Mouse (Mus musculus): ENCODE measurements around the gene Dusp7. TPM values are rescaled to one million over a fixed set of nuclear protein-coding genes. Genes with fewer than 3 reads are reported as not detected.

Dusp7 gene
- polyA plus RNA-seq, 1 experiment from 2014 or later: 17.7 TPM

- H3K27ac ChIP-seq: no peak overlapping the region
- peaks cover 34% of the 10 kb centered on the region for H3K4me1 ChIP-seq
- no peak overlapping the region for H3K4me2 ChIP-seq
- H3K9ac ChIP-seq: no peak overlapping the region
- no peaks in the 10 kb centered on the region for H3K27me3 ChIP-seq
- no peaks in the 10 kb centered on the region for H3K9me3 ChIP-seq (replicated peaks)
- WGBS: 75% methylated on average over 4 of the region's 4 CpGs
- ATAC-seq (replicated peaks; ENCODE audit: low FRiP score): no peak
- no peak overlapping the region for H3K4me3 ChIP-seq (replicated peaks)
- no peaks in the 10 kb centered on the region for H3K36me3 ChIP-seq
Observed at GRCm38 (mm10) chr9:106397733-106398132, 29.3 kb downstream of the Dusp7 start.

- ATAC-seq (replicated peaks; ENCODE audit: low FRiP score): no peak
- Histone ChIP-seq H3K27me3 (no peaks in the 10 kb centered on the region), H3K4me1 (peaks cover 26% of the 10 kb centered on the region), H3K4me2 (no peak overlapping the region), H3K36me3 (no peaks in the 10 kb centered on the region), H3K9me3 (replicated peaks) (no peaks in the 10 kb centered on the region), H3K9ac (no peak overlapping the region), H3K4me3 (replicated peaks) (no peak overlapping the region), H3K27ac (no peak overlapping the region)
- 75% methylated on average over 9 of the region's 9 CpGs for WGBS
Observed at GRCm38 (mm10) chr9:106398667-106399311, 30.4 kb downstream of the Dusp7 start.

- Histone ChIP-seq H3K4me2 (no peak overlapping the region), H3K27ac (no peak overlapping the region), H3K4me3 (replicated peaks) (no peak overlapping the region), H3K4me1 (peaks cover 22% of the 10 kb centered on the region), H3K36me3 (no peaks in the 10 kb centered on the region), H3K9me3 (replicated peaks) (no peaks in the 10 kb centered on the region), H3K9ac (no peak overlapping the region), H3K27me3 (no peaks in the 10 kb centered on the region)
- WGBS: 76% methylated on average over 3 of the region's 3 CpGs
- ATAC-seq (replicated peaks; ENCODE audit: low FRiP score): no peak
Observed at GRCm38 (mm10) chr9:106399808-106400207, 31.4 kb downstream of the Dusp7 start.

- Histone ChIP-seq H3K9ac (no peak overlapping the region), H3K36me3 (no peaks in the 10 kb centered on the region), H3K4me1 (peaks cover 37% of the 10 kb centered on the region), H3K27me3 (no peaks in the 10 kb centered on the region), H3K27ac (no peak overlapping the region), H3K9me3 (replicated peaks) (no peaks in the 10 kb centered on the region), H3K4me2 (no peak overlapping the region), H3K4me3 (replicated peaks) (no peak overlapping the region)
- 88% methylated on average over 5 of the region's 5 CpGs for WGBS
- ATAC-seq (replicated peaks; ENCODE audit: low FRiP score): no peak
Observed at GRCm38 (mm10) chr9:106402149-106402548, 33.7 kb downstream of the Dusp7 start.

- Histone ChIP-seq H3K9me3 (replicated peaks) (no peaks in the 10 kb centered on the region), H3K4me1 (peaks cover 37% of the 10 kb centered on the region), H3K27ac (no peak overlapping the region), H3K36me3 (no peaks in the 10 kb centered on the region), H3K4me3 (replicated peaks) (no peak overlapping the region), H3K9ac (no peak overlapping the region), H3K27me3 (no peaks in the 10 kb centered on the region), H3K4me2 (no peak overlapping the region)
- 63% methylated on average over 16 of the region's 16 CpGs for WGBS
- ATAC-seq (replicated peaks; ENCODE audit: low FRiP score): no peak
Observed at GRCm38 (mm10) chr9:106402607-106403375, 34.4 kb downstream of the Dusp7 start.

- H3K9me3 ChIP-seq (replicated peaks): no peaks in the 10 kb centered on the region
- no peak overlapping the region for H3K4me3 ChIP-seq (replicated peaks)
- no peaks in the 10 kb centered on the region for H3K27me3 ChIP-seq
- ATAC-seq (replicated peaks; ENCODE audit: low FRiP score): peak; percentile 29; the same call in 1 of the 2 replicates
- 18% methylated on average over 6 of the region's 6 CpGs for WGBS
- no peak overlapping the region for H3K9ac ChIP-seq
- no peak overlapping the region for H3K4me2 ChIP-seq
- H3K36me3 ChIP-seq: no peaks in the 10 kb centered on the region
- peak overlapping the region; percentile 1; the same call in 1 of the 2 replicates for H3K27ac ChIP-seq
- H3K4me1 ChIP-seq: peaks cover 34% of the 10 kb centered on the region
Observed at GRCm38 (mm10) chr9:106405275-106405674, 36.8 kb downstream of the Dusp7 start.

- ATAC-seq (replicated peaks; ENCODE audit: low FRiP score): peak; percentile 7; the same call in 1 of the 2 replicates
- Histone ChIP-seq H3K27me3 (no peaks in the 10 kb centered on the region), H3K9me3 (replicated peaks) (no peaks in the 10 kb centered on the region), H3K9ac (no peak overlapping the region), H3K36me3 (no peaks in the 10 kb centered on the region), H3K4me2 (no peak overlapping the region), H3K4me1 (peaks cover 43% of the 10 kb centered on the region), H3K4me3 (replicated peaks) (no peak overlapping the region), H3K27ac (peak overlapping the region; percentile 24; the same call in 1 of the 2 replicates)
- 25% methylated on average over 8 of the region's 8 CpGs for WGBS
Observed at GRCm38 (mm10) chr9:106406443-106407078, 38.1 kb downstream of the Dusp7 start.

- Histone ChIP-seq H3K27ac (no peak overlapping the region), H3K9me3 (replicated peaks) (no peaks in the 10 kb centered on the region), H3K4me2 (no peak overlapping the region), H3K4me1 (peaks cover 53% of the 10 kb centered on the region), H3K9ac (no peak overlapping the region), H3K36me3 (no peaks in the 10 kb centered on the region), H3K27me3 (no peaks in the 10 kb centered on the region), H3K4me3 (replicated peaks) (no peak overlapping the region)
- WGBS: 97% methylated on average over 4 of the region's 4 CpGs
- ATAC-seq (replicated peaks; ENCODE audit: low FRiP score): no peak
Observed at GRCm38 (mm10) chr9:106409096-106409495, 40.7 kb downstream of the Dusp7 start.

GRCm38 (mm10) chr9:106410086-106410650 is 41.7 kb downstream of the Dusp7 start:
- WGBS: 84% methylated on average over 2 of the region's 2 CpGs
- Histone ChIP-seq H3K9ac (no peak overlapping the region), H3K4me1 (peaks cover 44% of the 10 kb centered on the region), H3K36me3 (no peaks in the 10 kb centered on the region), H3K4me2 (no peak overlapping the region), H3K9me3 (replicated peaks) (no peaks in the 10 kb centered on the region), H3K27ac (no peak overlapping the region), H3K27me3 (no peaks in the 10 kb centered on the region), H3K4me3 (replicated peaks) (no peak overlapping the region)
- no peak for ATAC-seq (replicated peaks; ENCODE audit: low FRiP score)

- Histone ChIP-seq H3K36me3 (no peaks in the 10 kb centered on the region), H3K9me3 (replicated peaks) (no peaks in the 10 kb centered on the region), H3K4me3 (replicated peaks) (no peak overlapping the region), H3K4me2 (no peak overlapping the region), H3K27me3 (no peaks in the 10 kb centered on the region), H3K27ac (no peak overlapping the region), H3K4me1 (peaks cover 35% of the 10 kb centered on the region), H3K9ac (no peak overlapping the region)
- no peak for ATAC-seq (replicated peaks; ENCODE audit: low FRiP score)
- WGBS: 64% methylated on average over 9 of the region's 9 CpGs
Observed at GRCm38 (mm10) chr9:106411091-106411594, 42.7 kb downstream of the Dusp7 start.

- no peak overlapping the region for H3K27ac ChIP-seq
- H3K36me3 ChIP-seq: no peaks in the 10 kb centered on the region
- peaks cover 29% of the 10 kb centered on the region for H3K4me1 ChIP-seq
- H3K4me3 ChIP-seq (replicated peaks): no peak overlapping the region
- 47% methylated on average over 6 of the region's 6 CpGs for WGBS
- no peaks in the 10 kb centered on the region for H3K9me3 ChIP-seq (replicated peaks)
- H3K27me3 ChIP-seq: no peaks in the 10 kb centered on the region
- H3K4me2 ChIP-seq: no peak overlapping the region
- ATAC-seq (replicated peaks; ENCODE audit: low FRiP score): peak; percentile 47; the same call in 1 of the 2 replicates
- H3K9ac ChIP-seq: no peak overlapping the region
Observed at GRCm38 (mm10) chr9:106411729-106412128, 43.3 kb downstream of the Dusp7 start.

- Histone ChIP-seq H3K27ac (no peak overlapping the region), H3K9ac (no peak overlapping the region), H3K9me3 (replicated peaks) (no peaks in the 10 kb centered on the region), H3K36me3 (no peaks in the 10 kb centered on the region), H3K4me3 (replicated peaks) (no peak overlapping the region), H3K4me2 (no peak overlapping the region), H3K4me1 (peaks cover 28% of the 10 kb centered on the region), H3K27me3 (no peaks in the 10 kb centered on the region)
- WGBS: 50% methylated on average over 3 of the region's 3 CpGs
- no peak for ATAC-seq (replicated peaks; ENCODE audit: low FRiP score)
Observed at GRCm38 (mm10) chr9:106412210-106412609, 43.8 kb downstream of the Dusp7 start.
